Mouse (Mus musculus): ENCODE results near the gene Pdlim4. TPM values are rescaled to one million over a fixed set of nuclear protein-coding genes. Genes with fewer than 3 reads are reported as not detected.

Pdlim4 gene
- polyA plus RNA-seq, 1 experiment: not detected

DNA sequence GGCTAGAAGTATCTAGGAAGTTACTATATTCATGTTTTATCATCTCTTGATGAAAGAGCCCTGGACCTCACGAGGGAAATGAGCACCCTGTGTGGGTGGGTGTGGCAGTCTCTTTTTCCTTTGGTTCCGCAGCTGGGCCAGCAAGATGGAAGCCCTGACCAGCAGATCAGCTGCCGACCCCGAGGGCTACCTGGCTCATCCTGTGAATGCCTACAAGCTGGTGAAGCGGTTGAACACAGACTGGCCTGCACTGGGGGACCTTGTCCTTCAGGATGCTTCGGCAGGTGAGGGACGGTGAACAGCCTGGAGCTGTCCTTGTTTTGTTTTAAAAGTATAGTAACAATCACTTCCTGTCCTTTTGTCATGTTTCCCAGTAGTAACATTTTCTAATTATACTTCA, 42.5 kb upstream of the Pdlim4 start:
- 92% methylated on average over 7 of the region's 7 CpGs for WGBS
- no peak overlapping the region for H3K27ac ChIP-seq (ENCODE audit: insufficient read depth, low read depth, low read length)
- H3K4me1 ChIP-seq (ENCODE audit: control insufficient read depth, insufficient read depth, low read length): peaks cover 35% of the 10 kb centered on the region
- H3K4me3 ChIP-seq (ENCODE audit: insufficient read depth, low read depth, low read length): no peak overlapping the region
- TF ChIP-seq POLR2A (IDR thresholded peaks at IDR 0.05; ENCODE audit: insufficient read depth, low read depth, low read length) (no peak), CTCF (IDR thresholded peaks at IDR 0.05; ENCODE audit: insufficient read depth, low read depth, low read length) (no peak)

DNA sequence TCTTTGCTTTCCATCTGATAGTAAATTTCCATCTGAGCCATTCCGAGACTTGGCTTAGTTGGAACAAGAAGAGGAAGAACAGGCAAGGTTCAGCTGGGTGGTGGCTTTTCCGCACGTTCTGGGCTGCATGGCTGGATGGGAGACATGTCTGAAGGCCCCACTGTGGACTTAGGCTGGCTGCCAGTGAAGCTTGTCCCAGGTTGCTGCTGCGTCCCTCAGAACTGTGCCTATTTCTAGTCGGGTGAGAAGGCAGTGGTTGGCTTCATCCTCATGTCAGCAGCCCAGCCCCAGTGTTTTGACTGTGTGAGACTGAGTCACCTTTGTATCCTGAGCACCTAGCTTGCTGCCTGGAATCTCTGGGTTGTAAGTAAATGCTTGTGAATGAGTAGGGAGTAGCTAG, 40.1 kb upstream of the Pdlim4 start:
- no peak for TF ChIP-seq POLR2A (IDR thresholded peaks at IDR 0.05; ENCODE audit: insufficient read depth, low read depth, low read length)
- Histone ChIP-seq H3K4me1 (ENCODE audit: control insufficient read depth, insufficient read depth, low read length) (peaks cover 29% of the 10 kb centered on the region), H3K4me3 (ENCODE audit: insufficient read depth, low read depth, low read length) (no peak overlapping the region), H3K27ac (ENCODE audit: insufficient read depth, low read depth, low read length) (no peak overlapping the region)
- WGBS: 68% methylated on average over 5 of the region's 5 CpGs

DNA sequence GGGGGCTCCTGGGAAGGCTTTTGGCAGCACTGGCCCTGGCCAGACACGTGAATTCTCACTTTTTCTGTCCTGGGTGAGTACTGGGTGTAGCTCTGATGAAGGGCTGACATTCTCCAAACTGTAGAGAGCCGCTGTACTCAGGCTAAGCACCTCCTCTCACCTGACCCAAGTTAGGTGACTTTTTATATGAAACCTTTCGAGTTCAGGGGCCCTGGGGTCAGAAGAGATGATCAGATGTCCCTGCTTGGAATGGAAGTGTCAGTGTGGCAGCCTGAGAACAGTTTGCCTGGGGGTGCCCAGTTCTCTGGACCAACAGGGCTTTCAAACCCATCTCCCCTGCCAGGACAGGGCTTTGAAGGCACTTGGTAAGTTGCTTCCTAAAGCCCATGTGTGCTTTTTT, 39.3 kb upstream of the Pdlim4 start:
- Histone ChIP-seq H3K4me3 (ENCODE audit: insufficient read depth, low read depth, low read length) (no peak overlapping the region), H3K4me1 (ENCODE audit: control insufficient read depth, insufficient read depth, low read length) (peaks cover 22% of the 10 kb centered on the region), H3K27ac (ENCODE audit: insufficient read depth, low read depth, low read length) (no peak overlapping the region)
- 76% methylated on average over 3 of the region's 3 CpGs for WGBS
- no peak for TF ChIP-seq CTCF (IDR thresholded peaks at IDR 0.05; ENCODE audit: insufficient read depth, low read depth, low read length)
- no peak for TF ChIP-seq POLR2A (IDR thresholded peaks at IDR 0.05; ENCODE audit: insufficient read depth, low read depth, low read length)

DNA sequence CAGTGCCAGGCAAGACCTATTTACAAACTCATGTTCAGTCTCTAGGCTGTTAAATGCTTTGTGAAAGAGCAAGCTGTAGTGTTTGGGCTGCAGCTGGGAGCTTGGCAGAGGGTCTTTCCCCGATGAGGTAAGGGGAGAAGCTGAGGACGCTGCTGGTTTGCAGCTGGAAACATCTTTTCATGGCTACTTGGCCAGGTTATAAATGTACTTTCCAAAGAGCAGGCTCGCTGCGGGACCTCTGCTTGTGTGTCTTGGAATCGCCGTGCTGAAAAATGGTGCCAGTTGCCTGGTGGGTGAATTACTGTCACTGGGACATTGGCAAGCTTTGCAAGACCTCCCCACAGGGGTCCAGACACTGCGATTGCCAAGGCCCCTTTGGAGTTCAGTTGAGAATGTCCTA, 38.4 kb upstream of the Pdlim4 start:
- Histone ChIP-seq H3K4me3 (ENCODE audit: insufficient read depth, low read depth, low read length) (no peak overlapping the region), H3K27ac (ENCODE audit: insufficient read depth, low read depth, low read length) (0 out of 2 replicates have a peak overlapping the region, but pooled peaks have one; percentile 19), H3K4me1 (ENCODE audit: control insufficient read depth, insufficient read depth, low read length) (peaks cover 22% of the 10 kb centered on the region)
- TF ChIP-seq POLR2A (IDR thresholded peaks at IDR 0.05; ENCODE audit: insufficient read depth, low read depth, low read length): no peak
- no peak for TF ChIP-seq CTCF (IDR thresholded peaks at IDR 0.05; ENCODE audit: insufficient read depth, low read depth, low read length)
- 58% methylated on average over 7 of the region's 7 CpGs for WGBS

DNA sequence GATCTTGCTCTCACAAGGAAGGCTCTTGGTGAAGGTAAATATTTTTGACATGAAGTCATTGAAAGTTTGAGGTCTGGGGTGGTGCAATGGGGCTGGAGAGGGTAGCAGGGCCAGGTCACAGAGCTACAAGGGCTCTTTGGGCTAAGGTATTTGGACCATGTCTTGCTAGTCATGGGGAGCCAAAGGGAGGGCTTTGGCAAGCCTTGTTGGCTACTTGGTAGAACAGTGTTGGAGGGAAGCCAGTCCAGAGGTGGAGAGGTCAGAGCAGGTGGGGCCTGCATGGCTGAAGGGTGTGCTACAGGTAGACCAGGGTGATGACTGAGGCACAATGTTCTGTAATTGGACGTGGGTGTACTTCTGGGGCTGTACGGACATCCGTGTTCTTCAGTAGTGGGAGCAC, 37.9 kb upstream of the Pdlim4 start:
- TF ChIP-seq POLR2A (IDR thresholded peaks at IDR 0.05; ENCODE audit: insufficient read depth, low read depth, low read length) (no peak), CTCF (IDR thresholded peaks at IDR 0.05; ENCODE audit: insufficient read depth, low read depth, low read length) (no peak)
- Histone ChIP-seq H3K27ac (ENCODE audit: insufficient read depth, low read depth, low read length) (peak overlapping the region; percentile 19; the same call in 1 of the 2 replicates), H3K4me1 (ENCODE audit: control insufficient read depth, insufficient read depth, low read length) (peaks cover 20% of the 10 kb centered on the region), H3K4me3 (ENCODE audit: insufficient read depth, low read depth, low read length) (no peak overlapping the region)
- 75% methylated on average over 3 of the region's 3 CpGs for WGBS

DNA sequence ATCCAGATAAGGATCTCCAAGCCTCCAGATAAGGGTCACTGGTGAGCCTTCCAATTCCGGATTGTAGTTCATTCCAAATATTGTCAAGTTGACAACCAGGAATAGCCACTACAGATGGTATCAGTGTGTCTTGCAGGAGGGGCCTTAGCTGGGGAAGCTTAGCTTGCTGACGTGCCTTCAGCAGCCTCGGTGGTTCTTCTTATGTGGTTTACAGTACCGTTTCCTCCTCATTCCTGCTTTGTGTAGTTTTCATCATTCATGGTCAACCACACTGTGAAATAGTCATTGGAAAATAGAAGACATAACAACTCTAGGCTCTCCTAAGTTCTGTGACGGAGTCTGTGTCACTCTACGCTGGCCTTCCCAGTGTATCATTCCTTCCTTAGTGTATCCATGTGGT, 36.2 kb upstream of the Pdlim4 start:
- TF ChIP-seq POLR2A (IDR thresholded peaks at IDR 0.05; ENCODE audit: insufficient read depth, low read depth, low read length) (no peak), CTCF (IDR thresholded peaks at IDR 0.05; ENCODE audit: insufficient read depth, low read depth, low read length) (no peak)
- Histone ChIP-seq H3K4me3 (ENCODE audit: insufficient read depth, low read depth, low read length) (no peak overlapping the region), H3K4me1 (ENCODE audit: control insufficient read depth, insufficient read depth, low read length) (peaks cover 33% of the 10 kb centered on the region), H3K27ac (ENCODE audit: insufficient read depth, low read depth, low read length) (no peak overlapping the region)
- WGBS: 97% methylated on average over 6 of the region's 6 CpGs

DNA sequence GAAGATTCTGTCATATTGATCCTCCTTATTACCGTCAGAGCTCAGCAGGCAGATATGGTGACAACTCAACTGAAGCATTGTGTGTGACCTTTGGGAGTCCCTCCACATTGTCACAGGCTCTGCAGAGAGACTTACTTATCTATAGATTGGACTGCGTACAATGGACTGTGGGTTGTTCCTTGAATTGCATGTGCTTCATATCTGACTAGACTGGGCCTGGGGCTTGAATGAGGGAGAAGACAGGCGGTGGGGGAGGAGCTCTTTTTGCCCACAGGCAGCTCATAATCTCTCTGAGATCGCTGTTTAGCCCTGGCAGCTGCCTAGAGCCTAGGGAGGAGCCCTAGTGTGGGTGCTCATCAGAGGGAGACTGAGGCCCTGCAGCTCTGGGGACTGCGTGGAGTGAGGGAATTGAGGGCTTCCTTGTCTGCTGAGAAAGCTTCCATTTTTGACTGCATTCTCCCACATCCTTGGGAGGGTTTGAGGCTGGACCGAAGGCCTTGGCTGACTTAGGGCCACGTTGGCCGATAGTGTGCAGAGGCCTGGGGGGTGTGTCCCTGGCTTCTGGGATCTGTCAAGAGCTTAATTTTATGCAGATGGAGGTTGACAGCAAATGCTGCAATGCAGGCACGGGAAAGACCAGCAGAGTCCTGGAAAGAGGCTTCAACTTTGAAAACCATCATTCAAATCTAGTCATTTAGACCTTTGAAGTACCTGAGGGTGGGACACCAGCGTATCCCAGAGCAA, 34.1 kb upstream of the Pdlim4 start:
- Histone ChIP-seq H3K27ac (ENCODE audit: insufficient read depth, low read depth, low read length) (no peak overlapping the region), H3K4me3 (ENCODE audit: insufficient read depth, low read depth, low read length) (no peak overlapping the region), H3K4me1 (ENCODE audit: control insufficient read depth, insufficient read depth, low read length) (peaks cover 32% of the 10 kb centered on the region)
- WGBS: 79% methylated on average over 10 of the region's 10 CpGs
- TF ChIP-seq POLR2A (IDR thresholded peaks at IDR 0.05; ENCODE audit: insufficient read depth, low read depth, low read length) (no peak), CTCF (IDR thresholded peaks at IDR 0.05; ENCODE audit: insufficient read depth, low read depth, low read length) (no peak)

DNA sequence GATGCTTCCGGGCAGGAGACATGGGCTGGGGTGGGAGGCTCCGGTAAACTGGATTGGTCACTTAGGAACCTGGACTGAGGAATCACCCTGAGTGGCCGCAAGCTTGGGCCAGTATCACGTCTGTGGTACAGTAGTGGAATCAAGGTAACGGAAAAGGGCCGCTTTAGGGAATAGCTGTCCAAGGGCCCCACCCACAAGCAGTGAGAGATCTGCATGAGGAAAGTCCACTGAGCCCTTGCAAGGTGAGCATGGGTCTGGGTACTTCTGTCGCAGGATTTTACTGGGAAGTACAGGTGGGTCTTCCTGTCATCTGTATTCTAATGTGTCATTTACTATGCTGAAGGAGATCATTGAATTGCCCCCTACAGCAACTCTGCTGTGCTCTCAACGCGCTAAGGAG, 32.9 kb upstream of the Pdlim4 start:
- H3K4me3 ChIP-seq (ENCODE audit: insufficient read depth, low read depth, low read length): peak overlapping the region; percentile 80

DNA sequence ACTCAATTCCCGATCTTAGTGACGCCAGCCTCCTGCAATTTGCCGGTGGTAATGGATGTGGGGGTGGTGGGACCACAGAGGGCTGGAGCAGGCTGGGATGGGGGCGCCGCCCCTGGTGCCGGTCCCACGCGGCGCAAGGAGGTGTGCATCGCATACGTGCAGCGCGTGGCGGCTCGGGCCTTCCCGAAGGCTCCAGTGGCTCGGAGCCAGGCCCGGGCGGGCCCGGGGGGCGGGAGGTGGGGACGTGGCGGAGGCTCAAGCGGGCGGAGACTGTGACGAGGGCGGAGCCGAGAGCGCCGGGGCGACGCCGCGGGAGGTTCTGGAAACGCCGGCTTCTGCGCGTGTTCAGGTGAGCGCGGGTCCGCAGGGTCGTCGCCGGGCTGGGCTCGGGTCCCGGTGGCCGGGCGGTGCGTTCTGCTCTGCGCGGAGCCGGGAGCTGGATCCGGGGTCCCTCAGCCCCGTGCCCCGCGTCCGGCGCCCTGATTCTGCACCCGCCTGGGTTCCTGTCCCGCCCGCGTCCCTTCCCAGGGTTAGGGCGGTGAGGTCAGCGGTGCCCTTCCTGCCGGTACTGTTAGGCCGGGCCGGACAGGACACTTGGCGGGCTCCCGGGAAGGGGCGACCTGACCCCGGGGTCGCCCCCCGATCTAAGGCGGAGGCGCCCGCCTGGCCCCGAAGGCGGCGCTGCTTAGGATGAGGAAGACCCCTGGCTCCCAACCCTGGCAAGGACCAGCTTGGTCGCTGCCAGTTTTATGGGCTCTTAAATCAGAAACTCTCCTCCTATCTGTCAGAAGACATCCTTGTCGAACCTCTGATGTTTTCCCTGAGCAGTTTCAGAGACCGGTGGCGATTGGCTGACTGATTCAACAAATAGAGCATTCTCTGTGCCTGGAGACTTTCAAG, 32.1 kb upstream of the Pdlim4 start:
- H3K4me1 ChIP-seq (ENCODE audit: control insufficient read depth, insufficient read depth, low read length): peaks cover 24% of the 10 kb centered on the region
- 2% methylated on average over 81 of the region's 83 CpGs for WGBS
- 0 out of 2 replicates have a peak, but pooled peaks have one; percentile 14 for TF ChIP-seq POLR2A (IDR thresholded peaks at IDR 0.05; ENCODE audit: insufficient read depth, low read depth, low read length)
- no peak for TF ChIP-seq CTCF (IDR thresholded peaks at IDR 0.05; ENCODE audit: insufficient read depth, low read depth, low read length)
- peak overlapping the region; percentile 80 for H3K4me3 ChIP-seq (ENCODE audit: insufficient read depth, low read depth, low read length)
- 0 out of 2 replicates have a peak overlapping the region, but pooled peaks have one; percentile 7 for H3K27ac ChIP-seq (ENCODE audit: insufficient read depth, low read depth, low read length)

More for the DNA sequence above, 32.9 kb upstream of the Pdlim4 start:
- WGBS: 88% methylated on average over 9 of the region's 9 CpGs
- TF ChIP-seq POLR2A (IDR thresholded peaks at IDR 0.05; ENCODE audit: insufficient read depth, low read depth, low read length): no peak
- TF ChIP-seq CTCF (IDR thresholded peaks at IDR 0.05; ENCODE audit: insufficient read depth, low read depth, low read length): no peak
- Histone ChIP-seq H3K4me1 (ENCODE audit: control insufficient read depth, insufficient read depth, low read length) (peaks cover 26% of the 10 kb centered on the region), H3K27ac (ENCODE audit: insufficient read depth, low read depth, low read length) (no peak overlapping the region)
